7 mouse cellular contexts compared by ENCODE assay signal in the genomic region with DNA sequence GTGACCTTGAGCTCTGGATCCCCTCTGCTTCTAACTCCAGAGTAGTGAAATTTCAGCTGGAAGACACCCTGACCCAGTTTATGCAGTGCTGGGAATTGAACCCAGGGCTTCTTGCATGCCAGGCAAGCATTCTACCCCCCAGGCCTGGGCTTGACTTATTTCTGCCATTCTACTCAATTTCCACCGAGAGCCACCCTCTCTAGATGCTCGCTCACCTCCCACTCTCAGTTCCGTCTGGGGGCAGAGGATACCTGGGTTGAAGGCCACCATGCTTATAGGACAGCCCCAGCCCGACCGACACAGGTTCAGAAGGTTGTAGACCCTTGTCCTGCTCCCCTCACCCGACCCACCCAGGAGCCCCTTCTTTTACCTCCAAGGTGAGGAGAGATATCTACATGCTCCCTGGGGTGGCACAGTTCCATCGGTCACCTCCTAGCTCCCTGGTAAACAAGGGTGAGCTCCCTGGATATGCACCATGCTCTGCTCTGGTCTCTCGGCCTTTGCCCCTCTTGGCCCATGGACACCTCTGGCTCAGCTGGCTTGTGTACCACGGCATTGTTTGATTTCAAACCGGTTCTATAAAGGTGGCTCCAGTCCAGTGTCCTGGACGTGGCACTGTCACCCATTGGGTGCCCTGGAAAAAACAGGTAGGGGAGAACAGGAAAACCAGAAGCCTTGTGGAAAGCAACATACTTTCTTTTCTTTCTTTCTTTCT. TPM values are rescaled to one million over a fixed set of nuclear protein-coding genes. Genes with fewer than 3 reads are reported as not detected.
A peak's percentile ranks its signal among the peaks of the same experiment; 100 is the strongest.
DNase-seq lines count a peak whose midpoint lies in the region; ATAC-seq and TF ChIP-seq lines count a peak whose summit lies in the region.

No protein-coding gene starts in this region.

- H3K9me3 ChIP-seq in forebrain, postnatal 0 days (ENCODE audit: low read length) = no peaks in the 10 kb centered on the region

- no peak for TF ChIP-seq POLR2A in lung, adult 2 months (IDR thresholded peaks at IDR 0.05; ENCODE audit: borderline replicate concordance, extremely low read depth, low read depth, low read length)
- TF ChIP-seq POLR2A in olfactory bulb, adult 2 months (IDR thresholded peaks at IDR 0.05; ENCODE audit: insufficient read depth, low read depth, low read length) = no peak

- H3K4me1 ChIP-seq in lung, adult 2 months (ENCODE audit: control insufficient read depth, insufficient read depth, low read length) = peaks cover 11% of the 10 kb centered on the region; the same call in 1 of the 2 replicates
- peaks cover 31% of the 10 kb centered on the region for H3K4me1 ChIP-seq in forebrain, postnatal 0 days (ENCODE audit: insufficient read depth)
- H3K4me1 ChIP-seq in olfactory bulb, adult 2 months (ENCODE audit: control insufficient read depth, insufficient read depth, low read length) = peaks cover 41% of the 10 kb centered on the region

- no peak overlapping the region for H3K9ac ChIP-seq in forebrain, postnatal 0 days

- H3K27me3 ChIP-seq in forebrain, postnatal 0 days (ENCODE audit: insufficient read depth, low read length) = no peaks in the 10 kb centered on the region

- ATAC-seq in forebrain, postnatal 0 days = no peak

- H3K36me3 ChIP-seq in forebrain, postnatal 0 days (ENCODE audit: insufficient read depth) = no peaks in the 10 kb centered on the region

- no peak overlapping the region for H3K4me2 ChIP-seq in forebrain, postnatal 0 days (ENCODE audit: low read depth)

- no peak for TF ChIP-seq CTCF in lung, adult 2 months (IDR thresholded peaks at IDR 0.05; ENCODE audit: insufficient read depth, low read length)
- no peak for TF ChIP-seq CTCF in forebrain, postnatal 0 days (IDR thresholded peaks at IDR 0.05; ENCODE audit: low read depth)
- no peak for TF ChIP-seq CTCF in olfactory bulb, adult 2 months (IDR thresholded peaks at IDR 0.05; ENCODE audit: insufficient read depth, low read depth, low read length)

- H3K4me3 ChIP-seq in lung, adult 2 months (replicated peaks; ENCODE audit: extremely low read depth, low read depth, low read length) = no peak overlapping the region
- H3K4me3 ChIP-seq in forebrain, postnatal 0 days (ENCODE audit: low read depth, low read length) = no peak overlapping the region
- H3K4me3 ChIP-seq in olfactory bulb, adult 2 months (ENCODE audit: insufficient read depth, low read depth, low read length) = no peak overlapping the region

- peak; percentile 40 for DNase-seq in lung, adult 2 months
- no peak for DNase-seq in lung, postnatal 10 days
- no peak for DNase-seq in forebrain, postnatal 0 days
- peak; percentile 47 for DNase-seq in kidney, postnatal 10 days
- no peak for DNase-seq in frontal cortex, postnatal 25 days (ENCODE audit: low spot score in 2 of 2)
- no peak for DNase-seq in thymus, postnatal 36 days

- H3K27ac ChIP-seq in forebrain, postnatal 0 days (ENCODE audit: low read depth, low read length) = peak overlapping the region; percentile 98
- H3K27ac ChIP-seq in olfactory bulb, adult 2 months (ENCODE audit: insufficient read depth, low read depth, low read length) = peak overlapping the region; percentile 100

- WGBS in lung, adult 2 months = 76% methylated on average over 11 of the region's 11 CpGs
- WGBS in forebrain, postnatal 0 days = 89% methylated on average over 11 of the region's 11 CpGs
- 88% methylated on average over 11 of the region's 11 CpGs for WGBS in olfactory bulb, adult 2 months

RNA-seq across cellular contexts. Expression of gene Tob1, which starts 49.2 kb away (rescaled TPM):
- polyA plus RNA-seq in lung, adult 2 months (2012; rRNA removed) = 27.9 and 37.2 TPM in 2 replicates
- 12.5 and 17.3 TPM in 2 replicates for total RNA-seq in forebrain, postnatal 0 days (2014; rRNA removed)
- polyA plus RNA-seq in forebrain, postnatal 0 days (2015; fragmentation: Nextera tagmentation; extraction: Ambion mirVana) = 27.9 and 31.6 TPM in 2 replicates
- polyA plus RNA-seq in olfactory bulb, adult 2 months (2012; ENCODE audit: insufficient read depth, insufficient read length, low replicate concordance, missing spikeins) = not detected in 2 replicates

Comparison
In these comparisons a context has a peak if more than half of its experiments do, and no peak if none do; other contexts are left out.
1. DNase-seq: peak in lung, adult 2 months (single experiment) and kidney, postnatal 10 days (single experiment); none in lung, postnatal 10 days (single experiment), forebrain, postnatal 0 days (single experiment), frontal cortex, postnatal 25 days (0 of 2) and thymus, postnatal 36 days (0 of 2).